Mouse (Mus musculus) kidney, adult 2 months (tissue): ENCODE measurements around the gene Gjb1.
"Not testable (repeated sequence)": the region's sequence is repeated elsewhere in the genome, so short reads cannot be mapped to it uniquely, and the experiment has no call there.

Source experiments
- CTCF ChIP-seq: fragments of 200-500 bp; conservative IDR thresholded peaks from 2 replicates; pipeline ENCODE4 v1.5.1; 2011; ENCODE audit warnings: low read depth, mild to moderate bottlenecking, control low read depth, low read length, moderate library complexity, mixed read lengths; ENCODE audit not compliant: insufficient read depth, insufficient read length
- POLR2A ChIP-seq: fragments of 200-500 bp; IDR thresholded peaks from one replicate; pipeline ENCODE4 v1.6.1; 2011; ENCODE audit warnings: low read depth, low read length, control low read depth

- not testable (repeated sequence) for TF ChIP-seq POLR2A, CTCF
These were observed 17.3 kb upstream of the Gjb1 start for GRCm38 (mm10) chrX:101358902-101359301.
